Mouse (Mus musculus) cerebellum, adult 2 months (tissue): ENCODE results near the gene Gm28374. TPM values are rescaled to one million over a fixed set of nuclear protein-coding genes. Genes with fewer than 3 reads are reported as not detected.
A peak's percentile ranks its signal among the peaks of the same experiment; 100 is the strongest.

Experiments used
- DNase-seq, 2 experiments: peaks; one replicate each; pipeline ENCODE4 v3.0.0; 2021
- H3K27ac ChIP-seq: fragments of 200-500 bp; 2 replicates; pipeline ENCODE4 v1.5.1; 2012; ENCODE audit warnings: low read length, control low read depth, inconsistent platforms; ENCODE audit not compliant: insufficient read depth
- H3K27me3 ChIP-seq: fragments of 200-500 bp; 2 replicates; pipeline ENCODE4 v1.6.1; 2012; ENCODE audit warnings: inconsistent platforms, mild to moderate bottlenecking, low read length, moderate library complexity; ENCODE audit not compliant: control insufficient read depth, insufficient read depth
- H3K4me1 ChIP-seq: fragments of 200-500 bp; 2 replicates; pipeline ENCODE4 v1.6.1; 2011; ENCODE audit warnings: low read length; ENCODE audit not compliant: control insufficient read depth, insufficient read depth
- H3K4me3 ChIP-seq: fragments of 200-500 bp; replicated peaks from 2 replicates; pipeline ENCODE3; 2011; ENCODE audit warnings: mild to moderate bottlenecking, low read depth, low read length, control low read depth; ENCODE audit not compliant: insufficient read depth
- CTCF ChIP-seq: fragments of 200-500 bp; IDR thresholded peaks from 2 replicates; pipeline ENCODE4 v1.5.1; 2011; ENCODE audit warnings: low read depth, mild to moderate bottlenecking, control low read depth, low read length, moderate library complexity, borderline replicate concordance; ENCODE audit not compliant: insufficient read depth
- POLR2A ChIP-seq: fragments of 200-500 bp; IDR thresholded peaks from 2 replicates; pipeline ENCODE4 v1.6.1; 2011; ENCODE audit warnings: low read length, control low read depth, borderline replicate concordance; ENCODE audit not compliant: insufficient read depth
- WGBS: fragments of 180-500 bp; shearing (Covaris S2); methylation state at CpG from one replicate; pipeline ENCODE4 v1.1.7; 2018; 5-methylcytosine and 5-hydroxymethylcytosine counted together
- polyA plus RNA-seq: library from polyadenylated mRNA; depleted of rRNA; stranded (reverse); fragments of >200 nt; gene quantifications from 2 replicates; pipeline ENCODE4 v1.2.3, GENCODE M21; 2012

Gm28374 gene
- polyA plus RNA-seq, 1 experiment = 1.3 TPM

- no peak for DNase-seq
- Histone ChIP-seq H3K4me1 (peaks cover under 1% of the 10 kb centered on the region; the same call in 1 of the 2 replicates), H3K27me3 (no peaks in the 10 kb centered on the region), H3K4me3 (no peak overlapping the region), H3K27ac (no peak overlapping the region)
- TF ChIP-seq POLR2A (no peak), CTCF (no peak)
- 57% methylated on average over 19 of the region's 19 CpGs for WGBS
These were observed 39.7 kb upstream of the Gm28374 start for GRCm38 (mm10) chr19:6121761-6122160.

- no peak for TF ChIP-seq POLR2A
- no peak for TF ChIP-seq CTCF
- Histone ChIP-seq H3K27ac (peak overlapping the region; percentile 10; the same call in 1 of the 2 replicates), H3K4me1 (peaks cover 10% of the 10 kb centered on the region), H3K27me3 (no peaks in the 10 kb centered on the region), H3K4me3 (peak overlapping the region; percentile 63)
- no peak for DNase-seq
- WGBS = under 1% methylated on average over 8 of the region's 8 CpGs
These were observed 36.7 kb upstream of the Gm28374 start for GRCm38 (mm10) chr19:6118677-6119185.

- peak; percentile 90 to 91 for DNase-seq
- WGBS = under 1% methylated on average over 77 of the region's 77 CpGs
- peak; percentile 40 for TF ChIP-seq POLR2A
- TF ChIP-seq CTCF = no peak
- H3K27me3 ChIP-seq = no peaks in the 10 kb centered on the region
- H3K4me3 ChIP-seq = peak within 1 kb of the TSS; percentile 63
- H3K27ac ChIP-seq = peak within 1 kb of the TSS; percentile 67
- H3K4me1 ChIP-seq = peaks cover 10% of the 10 kb centered on the region
These were observed 36.1 kb upstream of the Gm28374 start, which contains the start of gene Sac3d1 for GRCm38 (mm10) chr19:6117986-6118676. Sac3d1 (minus strand) TSS chr19:6118650.

- 3% methylated on average over 32 of the region's 32 CpGs for WGBS
- Histone ChIP-seq H3K27me3 (no peaks in the 10 kb centered on the region), H3K4me3 (peak overlapping the region; percentile 63), H3K4me1 (peaks cover 10% of the 10 kb centered on the region), H3K27ac (peak overlapping the region; percentile 67)
- TF ChIP-seq POLR2A (no peak), CTCF (no peak)
- DNase-seq = no peak
These were observed 35.4 kb upstream of the Gm28374 start for GRCm38 (mm10) chr19:6117346-6117985.

DNA sequence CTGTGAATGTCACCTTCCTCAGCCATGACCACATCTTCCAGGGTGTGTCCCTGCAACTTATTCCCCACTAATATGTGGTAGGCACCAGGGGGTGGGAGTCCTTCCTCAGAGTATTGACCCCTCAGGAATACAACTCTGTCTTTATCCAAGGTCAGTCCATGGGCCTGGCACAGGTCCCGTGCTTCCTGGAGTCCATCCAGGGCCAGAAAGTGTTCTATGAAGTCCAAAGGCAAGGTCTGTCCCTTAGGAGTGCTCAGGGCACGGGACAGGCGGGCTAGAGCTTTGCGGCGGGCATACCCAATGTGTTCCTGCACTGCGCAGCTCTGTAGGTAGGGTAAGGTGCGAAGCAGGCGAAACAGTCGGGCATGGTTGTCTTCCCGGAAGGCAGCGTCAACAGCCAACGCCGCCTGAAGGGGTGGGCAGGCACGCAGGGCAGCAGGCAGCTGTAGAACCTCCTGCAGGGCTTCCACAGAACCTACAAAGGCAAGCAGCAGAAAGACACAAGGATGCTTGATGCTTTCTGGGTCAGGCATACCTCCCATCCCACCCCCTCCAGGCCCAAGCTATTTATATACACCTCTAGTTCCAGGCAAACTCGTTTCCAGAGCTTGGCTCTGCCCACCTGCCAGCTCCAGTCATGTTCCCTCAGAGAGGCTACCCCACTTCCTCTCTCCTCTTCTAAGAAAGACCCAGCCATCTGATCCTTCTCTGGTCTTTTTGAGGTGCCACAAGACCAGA lies 34.2 kb upstream of the Gm28374 start:
- no peak overlapping the region for H3K27ac ChIP-seq
- H3K4me1 ChIP-seq = peaks cover 10% of the 10 kb centered on the region
- TF ChIP-seq CTCF = no peak
- no peak for TF ChIP-seq POLR2A
- no peak overlapping the region for H3K4me3 ChIP-seq
- DNase-seq = no peak
- H3K27me3 ChIP-seq = no peaks in the 10 kb centered on the region
- WGBS = 30% methylated on average over 15 of the region's 15 CpGs

DNA sequence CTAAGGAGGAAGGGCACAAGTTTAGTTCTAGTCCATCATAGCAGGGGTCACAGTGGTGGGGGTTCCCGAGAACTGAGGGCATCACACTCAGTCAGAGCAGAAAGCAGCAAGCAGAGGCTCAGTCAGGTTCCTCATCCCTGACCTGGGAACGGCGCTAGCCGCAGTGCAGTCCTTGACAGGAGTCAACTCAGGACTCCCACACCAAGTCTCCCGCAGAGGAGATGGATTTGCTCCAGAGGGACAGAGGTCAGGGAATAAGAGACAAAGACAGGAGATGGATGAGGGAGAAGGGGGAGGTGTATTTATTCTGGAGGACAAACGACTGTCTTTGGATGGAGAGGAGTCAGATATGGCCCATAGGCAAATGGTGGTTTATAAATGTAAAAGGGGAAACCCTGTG lies 31.1 kb upstream of the Gm28374 start:
- 51% methylated on average over 6 of the region's 6 CpGs for WGBS
- no peak overlapping the region for H3K4me3 ChIP-seq
- no peaks in the 10 kb centered on the region for H3K27me3 ChIP-seq
- no peak for DNase-seq
- peaks cover 10% of the 10 kb centered on the region for H3K4me1 ChIP-seq
- H3K27ac ChIP-seq = no peak overlapping the region
- TF ChIP-seq CTCF = no peak
- TF ChIP-seq POLR2A = no peak

- 88% methylated on average over 7 of the region's 7 CpGs for WGBS
- Histone ChIP-seq H3K4me3 (no peak within 1 kb of the TSS), H3K4me1 (no peaks in the 10 kb centered on the region), H3K27ac (no peak within 1 kb of the TSS), H3K27me3 (no peaks in the 10 kb centered on the region)
- TF ChIP-seq CTCF (no peak), POLR2A (no peak)
- no peak for DNase-seq
These were observed 23.5 kb upstream of the Gm28374 start, which contains the start of gene Naaladl1 for GRCm38 (mm10) chr19:6105586-6105985. Naaladl1 (plus strand) TSS chr19:6105782.

GRCm38 (mm10) chr19:6104476-6104875 lies 22.4 kb upstream of the Gm28374 start:
- TF ChIP-seq CTCF = no peak
- no peak for TF ChIP-seq POLR2A
- 88% methylated on average over 4 of the region's 4 CpGs for WGBS
- H3K4me1 ChIP-seq = no peaks in the 10 kb centered on the region
- DNase-seq = no peak
- no peak overlapping the region for H3K4me3 ChIP-seq
- no peak overlapping the region for H3K27ac ChIP-seq
- H3K27me3 ChIP-seq = no peaks in the 10 kb centered on the region
